Mouse (Mus musculus) kidney, postnatal 4 days (tissue): ENCODE measurements at regions not wholly inside any gene's neighbourhood (a gene's known extent, or its start where the extent isn't known, plus 50 kb on each side); places are given as distances from the start of the nearest gene placed in this dataset.
A peak's percentile ranks its signal among the peaks of the same experiment; 100 is the strongest.

Experiments used
- DNase-seq, 2 experiments: peaks; one replicate each; pipeline ENCODE4 v3.0.0; 2021; ENCODE audit warnings: mixed read lengths in 2 of 2

- DNase-seq = peak in 1 of 2 experiments; percentile 5
Measured at GRCm38 (mm10) chr4:47630006-47630405, 155.5 kb downstream of the Sec61b start.

- DNase-seq = no peak
Measured at GRCm38 (mm10) chr4:47630427-47630826, 156.0 kb downstream of the Sec61b start.

- DNase-seq = no peak
Measured at GRCm38 (mm10) chr4:47638876-47639494, 164.5 kb downstream of the Sec61b start.

GRCm38 (mm10) chr4:47645093-47645492 is 170.6 kb downstream of the Sec61b start:
- DNase-seq = no peak

GRCm38 (mm10) chr4:47648701-47649100 is 174.2 kb downstream of the Sec61b start:
- DNase-seq = peak in 1 of 2 experiments; percentile 11

GRCm38 (mm10) chr4:47649951-47650350 is 175.5 kb downstream of the Sec61b start:
- no peak for DNase-seq

GRCm38 (mm10) chr4:47651521-47651920 is 177.1 kb downstream of the Sec61b start:
- no peak for DNase-seq

- DNase-seq = no peak
Measured at GRCm38 (mm10) chr4:47653143-47653542, 178.7 kb downstream of the Sec61b start.

GRCm38 (mm10) chr4:47669519-47669918 is 195.1 kb downstream of the Sec61b start:
- no peak for DNase-seq

- DNase-seq = no peak
Measured at GRCm38 (mm10) chr4:47670476-47670875, 196.0 kb downstream of the Sec61b start.

GRCm38 (mm10) chr4:47671362-47671761 is 196.9 kb downstream of the Sec61b start:
- no peak for DNase-seq

GRCm38 (mm10) chr4:47681141-47681540 is 206.7 kb downstream of the Sec61b start:
- no peak for DNase-seq

GRCm38 (mm10) chr4:47691207-47691606 is 216.7 kb downstream of the Sec61b start:
- DNase-seq = no peak

- no peak for DNase-seq
Measured at GRCm38 (mm10) chr4:47692654-47693053, 218.2 kb downstream of the Sec61b start.

- DNase-seq = no peak
Measured at GRCm38 (mm10) chr4:47693221-47693620, 218.8 kb downstream of the Sec61b start.

- no peak for DNase-seq
Measured at GRCm38 (mm10) chr4:47697071-47697470, 222.6 kb downstream of the Sec61b start.

GRCm38 (mm10) chr4:47698514-47698913 is 224.1 kb downstream of the Sec61b start:
- peak; percentile 2 to 5 for DNase-seq

GRCm38 (mm10) chr4:47698926-47699325 is 224.5 kb downstream of the Sec61b start:
- DNase-seq = no peak

GRCm38 (mm10) chr4:47703501-47703900 is 229.0 kb downstream of the Sec61b start:
- DNase-seq = no peak

GRCm38 (mm10) chr4:47704607-47705006 is 230.1 kb downstream of the Sec61b start:
- DNase-seq = no peak

GRCm38 (mm10) chr4:47707966-47708365 is 233.5 kb downstream of the Sec61b start:
- no peak for DNase-seq

- DNase-seq = no peak
Measured at GRCm38 (mm10) chr4:47713387-47713786, 238.9 kb downstream of the Sec61b start.

- DNase-seq = peak; percentile 13 to 22
Measured at GRCm38 (mm10) chr4:47724331-47725004, 250.0 kb downstream of the Sec61b start.

GRCm38 (mm10) chr4:47725005-47725340 is 250.5 kb downstream of the Sec61b start:
- DNase-seq = no peak
